Mouse (Mus musculus) MEL (cell line): ENCODE data around the gene Peli1. TPM values are rescaled to one million over a fixed set of nuclear protein-coding genes. Genes with fewer than 3 reads are reported as not detected.

ENCODE experiments used
- DNase-seq: peaks from one replicate; pipeline ENCODE4 v3.0.0; 2011; ENCODE audit warnings: low read depth, low spot score
- H3K27ac ChIP-seq: 2 replicates; pipeline ENCODE4 v1.5.1; 2012; ENCODE audit warnings: low read depth, mild to moderate bottlenecking, control low read depth, low read length, moderate library complexity; ENCODE audit not compliant: control insufficient read depth
- H3K27me3 ChIP-seq, 2 experiments: fragments of 150-350 bp in 1 of 2; sonication (generic) in 1 of 2; 2 replicates each; pipeline ENCODE4 v1.6.1; 2012; ENCODE audit warnings: low read length in 2 of 2, mild to moderate bottlenecking in 2 of 2, improper control_type of control experiment in 1 of 2, moderate library complexity in 1 of 2; ENCODE audit not compliant: insufficient read depth in 2 of 2, control insufficient read depth in 1 of 2
- H3K36me3 ChIP-seq, 2 experiments: 2 replicates each; pipeline ENCODE4 v1.6.1; 2012 to 2014; ENCODE audit warnings: low read length in 2 of 2, improper control_type of control experiment in 1 of 2, inconsistent platforms in 1 of 2, mild to moderate bottlenecking in 1 of 2; ENCODE audit not compliant: insufficient read depth in 2 of 2, control insufficient read depth in 1 of 2
- H3K4me1 ChIP-seq, 2 experiments: fragments of 150-350 bp in 1 of 2; sonication (generic) in 1 of 2; 2 replicates each; pipeline ENCODE4 v1.6.1; 2012; ENCODE audit warnings: low read length in 2 of 2, improper control_type of control experiment in 1 of 2, mild to moderate bottlenecking in 1 of 2; ENCODE audit not compliant: insufficient read depth in 2 of 2, control insufficient read depth in 1 of 2
- H3K4me3 ChIP-seq, 2 experiments: fragments of 150-350 bp in 1 of 2; sonication (generic) in 1 of 2; 2 replicates each; pipeline ENCODE4 v1.5.1; 2012; ENCODE audit warnings: low read depth in 2 of 2, low read length in 2 of 2, mild to moderate bottlenecking in 2 of 2, moderate library complexity in 2 of 2, control low read depth in 1 of 2, improper control_type of control experiment in 1 of 2; ENCODE audit not compliant: control insufficient read depth in 1 of 2, insufficient read depth in 1 of 2
- H3K79me2 ChIP-seq: 2 replicates; pipeline ENCODE4 v1.6.1; 2012; ENCODE audit warnings: mild to moderate bottlenecking, low read length, moderate library complexity; ENCODE audit not compliant: control insufficient read depth, poor library complexity, insufficient read depth
- H3K9ac ChIP-seq: 2 replicates; pipeline ENCODE4 v1.6.1; 2012; ENCODE audit warnings: low read depth, mild to moderate bottlenecking, control low read depth, low read length, moderate library complexity; ENCODE audit not compliant: control insufficient read depth, poor library complexity, severe bottlenecking
- H3K9me3 ChIP-seq: fragments of 150-350 bp; sonication (generic); replicated peaks from 2 replicates; pipeline ENCODE4 v1.6.1; 2012; ENCODE audit warnings: mild to moderate bottlenecking, low read length, improper control_type of control experiment, moderate library complexity; ENCODE audit not compliant: insufficient read depth
- CHD1 ChIP-seq: IDR thresholded peaks from 2 replicates; pipeline ENCODE4 v1.6.1; 2012; ENCODE audit warnings: low read depth, mild to moderate bottlenecking, inconsistent platforms, low read length, improper control_type of control experiment
- CHD2 ChIP-seq: IDR thresholded peaks from 2 replicates; pipeline ENCODE4 v1.6.1; 2011; ENCODE audit warnings: low read length, improper control_type of control experiment
- CTCF ChIP-seq, 3 experiments: IDR thresholded peaks in 2 of 3; conservative IDR thresholded peaks in 1 of 3; 2 replicates each; pipeline ENCODE4 v1.5.1; 2011 to 2012; ENCODE audit warnings: low read length in 3 of 3, low read depth in 2 of 3, mild to moderate bottlenecking in 2 of 3, improper control_type of control experiment in 1 of 3, inconsistent platforms in 1 of 3, mixed read lengths in 1 of 3, moderate library complexity in 1 of 3; ENCODE audit not compliant: control insufficient read depth in 1 of 3, insufficient read depth in 1 of 3, poor library complexity in 1 of 3, severe bottlenecking in 1 of 3
- E2F4 ChIP-seq: IDR thresholded peaks from 2 replicates; pipeline ENCODE4 v1.6.1; 2011; ENCODE audit warnings: low read depth, low read length, improper control_type of control experiment, borderline replicate concordance
- ELF1 ChIP-seq: IDR thresholded peaks from 2 replicates; pipeline ENCODE4 v1.6.1; 2014; ENCODE audit warnings: low read depth, mild to moderate bottlenecking, inconsistent platforms, low read length, improper control_type of control experiment, moderate library complexity
- EP300 ChIP-seq, 2 experiments: IDR thresholded peaks; 2 replicates each; pipeline ENCODE4 v1.6.1; 2011; ENCODE audit warnings: improper control_type of control experiment in 2 of 2, low read length in 2 of 2, low read depth in 1 of 2, mild to moderate bottlenecking in 1 of 2
- HCFC1 ChIP-seq: IDR thresholded peaks from 2 replicates; pipeline ENCODE4 v1.6.1; 2012; ENCODE audit warnings: low read depth, mild to moderate bottlenecking, inconsistent platforms, low read length, improper control_type of control experiment, moderate library complexity
- JUND ChIP-seq: IDR thresholded peaks from 2 replicates; pipeline ENCODE4 v1.6.1; 2011; ENCODE audit warnings: low read depth, mild to moderate bottlenecking, improper control_type of control experiment, low read length
- KAT2A ChIP-seq: conservative IDR thresholded peaks from 2 replicates; pipeline ENCODE4 v1.6.1; 2012; ENCODE audit warnings: low read depth, low read length, improper control_type of control experiment, inconsistent platforms
- MAX ChIP-seq: IDR thresholded peaks from 2 replicates; pipeline ENCODE4 v1.6.1; 2011; ENCODE audit warnings: low read length, improper control_type of control experiment
- MAZ ChIP-seq: IDR thresholded peaks from 2 replicates; pipeline ENCODE4 v1.6.1; 2012; ENCODE audit warnings: low read depth, mild to moderate bottlenecking, inconsistent platforms, low read length, improper control_type of control experiment
- MYB ChIP-seq: IDR thresholded peaks from 2 replicates; pipeline ENCODE4 v1.6.1; 2011; ENCODE audit warnings: mild to moderate bottlenecking, low read depth, low read length, improper control_type of control experiment
- NELFE ChIP-seq: IDR thresholded peaks from 2 replicates; pipeline ENCODE4 v1.6.1; 2011; ENCODE audit warnings: low read depth, low read length, improper control_type of control experiment
- NRF1 ChIP-seq: IDR thresholded peaks from 2 replicates; pipeline ENCODE4 v1.6.1; 2014; ENCODE audit warnings: low read depth, mild to moderate bottlenecking, inconsistent platforms, low read length, improper control_type of control experiment, moderate library complexity; ENCODE audit not compliant: poor library complexity, insufficient read depth, severe bottlenecking
- POLR2AphosphoS5 ChIP-seq: IDR thresholded peaks from 2 replicates; pipeline ENCODE4 v1.6.1; 2012; ENCODE audit warnings: low read depth, borderline replicate concordance, mild to moderate bottlenecking, inconsistent platforms, low read length, moderate library complexity, mixed read lengths
- RAD21 ChIP-seq: IDR thresholded peaks from 2 replicates; pipeline ENCODE4 v1.6.1; 2011; ENCODE audit warnings: mild to moderate bottlenecking, low read depth, low read length, improper control_type of control experiment
- RCOR1 ChIP-seq: IDR thresholded peaks from 2 replicates; pipeline ENCODE4 v1.6.1; 2012; ENCODE audit warnings: low read depth, mild to moderate bottlenecking, inconsistent platforms, low read length, improper control_type of control experiment
- SMC3 ChIP-seq: IDR thresholded peaks from 2 replicates; pipeline ENCODE4 v1.6.1; 2011; ENCODE audit warnings: low read depth, low read length, improper control_type of control experiment
- TBP ChIP-seq: IDR thresholded peaks from 2 replicates; pipeline ENCODE4 v1.8.0; 2011; ENCODE audit warnings: low read depth, low read length, improper control_type of control experiment
- TCF12 ChIP-seq: IDR thresholded peaks from 2 replicates; pipeline ENCODE4 v1.6.1; 2014; ENCODE audit warnings: low read depth, mild to moderate bottlenecking, inconsistent platforms, low read length, improper control_type of control experiment, moderate library complexity
- USF2 ChIP-seq, 2 experiments: IDR thresholded peaks; 2 replicates each; pipeline ENCODE4 v1.6.1; 2011 to 2012; ENCODE audit warnings: improper control_type of control experiment in 2 of 2, low read length in 2 of 2, borderline replicate concordance in 1 of 2, inconsistent platforms in 1 of 2, low read depth in 1 of 2, mild to moderate bottlenecking in 1 of 2; ENCODE audit not compliant: insufficient read depth in 1 of 2
- ZC3H11A ChIP-seq: IDR thresholded peaks from 2 replicates; pipeline ENCODE4 v1.6.1; 2012; ENCODE audit warnings: low read depth, mild to moderate bottlenecking, inconsistent platforms, low read length, improper control_type of control experiment
- ZKSCAN1 ChIP-seq: IDR thresholded peaks from 2 replicates; pipeline ENCODE4 v1.6.1; 2012; ENCODE audit warnings: low read depth, mild to moderate bottlenecking, inconsistent platforms, low read length, improper control_type of control experiment, moderate library complexity
- ZMIZ1 ChIP-seq: IDR thresholded peaks from 2 replicates; pipeline ENCODE4 v1.6.1; 2012; ENCODE audit warnings: low read depth, mild to moderate bottlenecking, inconsistent platforms, low read length, improper control_type of control experiment, moderate library complexity
- ZNF384 ChIP-seq: IDR thresholded peaks from 2 replicates; pipeline ENCODE4 v1.6.1; 2012; ENCODE audit warnings: low read depth, mild to moderate bottlenecking, inconsistent platforms, low read length, improper control_type of control experiment
- polyA plus RNA-seq, 2 experiments: library from polyadenylated mRNA; stranded (reverse) in 1 of 2; unstranded in 1 of 2; fragments of >175 nt in 1 of 2; fragments of >200 nt in 1 of 2; gene quantifications; 2 replicates each; pipeline versions ENCODE4 v1.2.1 to v1.2.4; 2012; ENCODE audit warnings: low replicate concordance in 2 of 2, low read depth in 1 of 2; ENCODE audit not compliant: insufficient read length in 2 of 2, insufficient read depth in 1 of 2, missing spikeins in 1 of 2
- total RNA-seq: library from RNA; depleted of rRNA; stranded (reverse); fragments of 300-350 nt; gene quantifications from 2 replicates; pipeline ENCODE4 v1.2.3, GENCODE M21; 2012

The Peli1 gene
- total and polyA plus RNA-seq, 3 experiments, result 7.5 to 11.6 TPM; not detected in 1

- Histone ChIP-seq H3K4me3 (no peak overlapping the region), H3K4me1 (peaks cover 2 to 6% of the 10 kb centered on the region in 2 experiments; a peak in 2 of 4 replicates), H3K79me2 (no peaks in the 10 kb centered on the region), H3K36me3 (peaks cover 0 to 6% of the 10 kb centered on the region in 2 experiments; a peak in 2 of 4 replicates), H3K27ac (no peak overlapping the region), H3K9ac (no peak overlapping the region), H3K9me3 (no peaks in the 10 kb centered on the region), H3K27me3 (peaks cover 3 to 6% of the 10 kb centered on the region in 2 experiments; a peak in 3 of 4 replicates)
- DNase-seq, result no peak
- TF ChIP-seq JUND (no peak), CTCF (IDR thresholded peaks at IDR 0.05 in 2 of 3, conservative IDR thresholded peaks at IDR 0.05 in 1 of 3; ENCODE audit: control insufficient read depth in 1 of 3, insufficient read depth in 1 of 3, low read depth in 2 of 3, low read length in 3 of 3, poor library complexity in 1 of 3, severe bottlenecking in 1 of 3) (no peak), MYB (no peak), ZC3H11A (no peak), TCF12 (no peak), TBP (no peak), KAT2A (no peak), POLR2AphosphoS5 (no peak), MAX (no peak), EP300 (IDR thresholded peaks at IDR 0.05; ENCODE audit: low read depth in 1 of 2, low read length in 2 of 2) (no peak), RAD21 (no peak), HCFC1 (no peak), CHD1 (no peak), USF2 (IDR thresholded peaks at IDR 0.05; ENCODE audit: borderline replicate concordance in 1 of 2, insufficient read depth in 1 of 2, low read depth in 1 of 2, low read length in 2 of 2) (no peak), MAZ (no peak), ZNF384 (no peak), ZKSCAN1 (no peak), CHD2 (no peak), E2F4 (no peak)
Measured at GRCm38 (mm10) chr11:21079851-21080362, 11.2 kb upstream of the Peli1 start.

DNA sequence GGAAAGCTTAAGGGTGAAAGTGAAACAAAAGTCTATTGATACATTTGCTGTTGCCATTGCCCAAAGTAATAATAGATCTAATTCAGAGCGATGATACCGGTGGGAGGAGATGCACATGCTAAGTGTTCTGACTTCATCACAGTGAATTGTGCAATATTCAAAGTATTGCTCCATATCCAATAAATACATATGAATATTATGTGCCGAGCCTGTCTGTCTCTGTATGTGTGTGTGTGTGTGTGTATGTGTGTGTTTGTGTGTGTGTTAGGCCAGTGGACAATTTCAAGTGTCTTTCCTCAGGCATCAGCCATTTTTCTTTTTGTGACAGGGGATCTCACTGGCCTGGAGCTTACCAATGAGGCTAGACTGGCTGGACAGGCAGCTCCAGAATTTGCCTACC, 9.9 kb upstream of the Peli1 start:
- H3K79me2 ChIP-seq, result no peaks in the 10 kb centered on the region
- H3K9ac ChIP-seq, result no peak overlapping the region
- H3K27me3 ChIP-seq, result peaks cover 3 to 6% of the 10 kb centered on the region in 2 experiments; a peak in 3 of 4 replicates
- peaks cover 2% of the 10 kb centered on the region in 2 experiments; a peak in 2 of 4 replicates for H3K4me1 ChIP-seq
- TF ChIP-seq ELF1, result no peak
- no peak for TF ChIP-seq TBP
- no peak for TF ChIP-seq SMC3
- TF ChIP-seq ZMIZ1, result no peak
- TF ChIP-seq ZKSCAN1, result no peak
- TF ChIP-seq JUND, result no peak
- no peak for TF ChIP-seq NRF1
- TF ChIP-seq NELFE, result no peak
- no peak for TF ChIP-seq RAD21
- no peak for TF ChIP-seq RCOR1
- no peak for DNase-seq
- peaks cover 0 to 6% of the 10 kb centered on the region in 2 experiments; a peak in 2 of 4 replicates for H3K36me3 ChIP-seq
- H3K27ac ChIP-seq, result no peak overlapping the region
- no peaks in the 10 kb centered on the region for H3K9me3 ChIP-seq
- no peak overlapping the region for H3K4me3 ChIP-seq
